Mouse (Mus musculus) 3134 (cell line): ENCODE results near the gene Tctn3.
A peak's percentile ranks its signal among the peaks of the same experiment; 100 is the strongest.

Experiments
- DNase-seq: peaks from one replicate; pipeline ENCODE4 v3.0.0-alpha.2; 2011; ENCODE audit warnings: low spot score; ENCODE audit not compliant: insufficient read length; ENCODE audit errors: extremely low read depth

Tctn3 gene

GRCm38 (mm10) chr19:40611830-40612506 lies at the start of gene Tctn3, which contains the start of gene Entpd1:
Gene Tctn3 (minus strand): TSS chr19:40612233.
Gene Entpd1 (plus strand): TSS chr19:40612366.
- DNase-seq: peak; percentile 99

- DNase-seq: no peak
Measured at GRCm38 (mm10) chr19:40661108-40661507, 49.1 kb upstream of the Tctn3 start.

- no peak for DNase-seq
Measured at GRCm38 (mm10) chr19:40660510-40660909, 48.5 kb upstream of the Tctn3 start.

- DNase-seq: no peak
Measured at GRCm38 (mm10) chr19:40659651-40660478, 47.8 kb upstream of the Tctn3 start.

- DNase-seq: no peak
Measured at GRCm38 (mm10) chr19:40658935-40659334, 46.9 kb upstream of the Tctn3 start.

GRCm38 (mm10) chr19:40658281-40658680 lies 46.2 kb upstream of the Tctn3 start:
- no peak for DNase-seq

GRCm38 (mm10) chr19:40656207-40656606 lies 44.2 kb upstream of the Tctn3 start:
- DNase-seq: no peak

- DNase-seq: no peak
Measured at GRCm38 (mm10) chr19:40650090-40650489, 38.1 kb upstream of the Tctn3 start.

GRCm38 (mm10) chr19:40647319-40648158 lies 35.5 kb upstream of the Tctn3 start:
- no peak for DNase-seq

- DNase-seq: no peak
Measured at GRCm38 (mm10) chr19:40646379-40646778, 34.3 kb upstream of the Tctn3 start.

- no peak for DNase-seq
Measured at GRCm38 (mm10) chr19:40643846-40644245, 31.8 kb upstream of the Tctn3 start.

- DNase-seq: no peak
Measured at GRCm38 (mm10) chr19:40640799-40641198, 28.8 kb upstream of the Tctn3 start.

GRCm38 (mm10) chr19:40639729-40640304 lies 27.8 kb upstream of the Tctn3 start:
- DNase-seq: no peak

GRCm38 (mm10) chr19:40638582-40638981 lies 26.5 kb upstream of the Tctn3 start:
- DNase-seq: no peak

GRCm38 (mm10) chr19:40637601-40638000 lies 25.6 kb upstream of the Tctn3 start:
- no peak for DNase-seq

GRCm38 (mm10) chr19:40637091-40637490 lies 25.1 kb upstream of the Tctn3 start:
- DNase-seq: no peak

- DNase-seq: no peak
Measured at GRCm38 (mm10) chr19:40633144-40633543, 21.1 kb upstream of the Tctn3 start.

GRCm38 (mm10) chr19:40632668-40633067 lies 20.6 kb upstream of the Tctn3 start:
- no peak for DNase-seq

- no peak for DNase-seq
Measured at GRCm38 (mm10) chr19:40632193-40632592, 20.2 kb upstream of the Tctn3 start.

GRCm38 (mm10) chr19:40630606-40631005 lies 18.6 kb upstream of the Tctn3 start:
- no peak for DNase-seq

- no peak for DNase-seq
Measured at GRCm38 (mm10) chr19:40630096-40630495, 18.1 kb upstream of the Tctn3 start.
